Mouse (Mus musculus): ENCODE measurements around the gene Tusc2.

- TF ChIP-seq POLR2A (IDR thresholded peaks at IDR 0.05; ENCODE audit: extremely low read depth, insufficient read depth, low read length) (no peak), CTCF (IDR thresholded peaks at IDR 0.05; ENCODE audit: extremely low read depth, insufficient read depth, low read length) (no peak)
These were observed 33.8 kb downstream of the Tusc2 start for GRCm38 (mm10) chr9:107596619-107597569.
